Mouse (Mus musculus) ES-Bruce4 (cell line): Measurements from ENCODE around the gene Galntl6.

Experiments used
- CTCF ChIP-seq: IDR thresholded peaks from one replicate; pipeline ENCODE4 v1.8.1; 2011; ENCODE audit warnings: low read depth, low read length
- EP300 ChIP-seq: IDR thresholded peaks from 2 replicates; pipeline ENCODE4 v1.6.1; 2011; ENCODE audit warnings: low read depth, low read length; ENCODE audit not compliant: insufficient read depth

DNA sequence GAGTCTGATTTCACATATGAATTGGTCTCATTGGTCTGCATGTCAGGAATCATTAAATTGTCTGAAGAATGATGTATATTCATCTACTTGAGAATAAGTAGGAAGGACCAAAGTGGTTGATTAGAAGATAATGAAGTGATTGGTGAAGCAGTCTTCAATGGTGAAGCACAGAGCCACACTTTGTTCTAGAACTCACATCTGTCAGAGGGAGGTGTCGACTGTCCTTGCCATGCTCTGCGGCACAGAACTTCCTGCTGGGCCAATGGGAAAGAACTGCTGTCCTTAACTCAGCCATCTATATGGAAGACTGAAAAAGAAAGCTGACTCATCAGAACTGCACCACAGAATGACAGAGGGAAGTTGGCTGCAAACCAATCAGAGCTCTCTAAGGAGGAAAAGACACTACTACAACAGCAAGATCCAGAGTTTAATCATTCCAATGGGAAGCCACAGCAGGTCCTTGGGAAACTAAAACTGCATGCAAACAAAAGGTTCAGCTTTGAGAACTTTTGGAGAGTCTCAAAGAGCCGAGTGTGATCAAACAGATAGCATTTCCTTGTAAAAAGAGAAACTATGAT lies 992.0 kb downstream of the Galntl6 start:
- TF ChIP-seq CTCF: no peak
- no peak for TF ChIP-seq EP300
